Mouse (Mus musculus) neural tube, embryonic 11.5 days (tissue): ENCODE measurements around the gene Gm4131. TPM values are rescaled to one million over a fixed set of nuclear protein-coding genes. Genes with fewer than 3 reads are reported as not detected.

ENCODE experiments used
- ATAC-seq: fragments of 200-750 bp; cut with Nextera tagmentation; 2 replicates; pipeline ENCODE4 v1.8.0; 2017; ENCODE audit warnings: moderate number of reproducible peaks, mild to moderate bottlenecking, moderate TSS enrichment, moderate library complexity; ENCODE audit not compliant: insufficient read depth, low FRiP score, low TSS enrichment
- DNase-seq: peaks from one replicate; pipeline ENCODE4 v3.0.0-alpha.2; 2015; ENCODE audit warnings: low spot score
- H3K27ac ChIP-seq: fragments of 300-500 bp; sonication (generic); 2 replicates; pipeline ENCODE4 v1.5.1; 2014; ENCODE audit warnings: low read depth, mild to moderate bottlenecking, low read length
- H3K27me3 ChIP-seq: fragments of 300-500 bp; sonication (generic); 2 replicates; pipeline ENCODE4 v1.6.1; 2014; ENCODE audit warnings: mild to moderate bottlenecking, low read length, mixed read lengths; ENCODE audit not compliant: control insufficient read depth, insufficient read depth
- H3K36me3 ChIP-seq: fragments of 300-500 bp; sonication (generic); 2 replicates; pipeline ENCODE4 v1.6.1; 2014; ENCODE audit warnings: mild to moderate bottlenecking, low read length, moderate library complexity, mixed read lengths; ENCODE audit not compliant: control insufficient read depth, insufficient read depth
- H3K4me1 ChIP-seq: fragments of 300-500 bp; sonication (generic); 2 replicates; pipeline ENCODE4 v1.6.1; 2014; ENCODE audit warnings: low read length, mixed read lengths; ENCODE audit not compliant: control insufficient read depth, insufficient read depth
- H3K4me2 ChIP-seq: fragments of 300-500 bp; sonication (generic); 2 replicates; pipeline ENCODE4 v1.6.1; 2014; ENCODE audit warnings: low read depth, mild to moderate bottlenecking, moderate library complexity
- H3K4me3 ChIP-seq: fragments of 300-500 bp; sonication (generic); 2 replicates; pipeline ENCODE4 v1.5.1; 2014; ENCODE audit warnings: low read depth, low read length
- H3K9ac ChIP-seq: fragments of 300-500 bp; sonication (generic); 2 replicates; pipeline ENCODE4 v1.6.1; 2014; ENCODE audit warnings: mild to moderate bottlenecking, low read length
- H3K9me3 ChIP-seq: fragments of 300-500 bp; sonication (generic); 2 replicates; pipeline ENCODE4 v1.6.1; 2016; ENCODE audit warnings: low read length; ENCODE audit not compliant: control insufficient read depth
- WGBS: fragments of 180-500 bp; shearing (Covaris S2); extraction: QIAGEN DNeasy Blood & Tissue Kit; methylation state at CpG from one replicate; pipeline ENCODE4 v1.1.7; 2014; 5-methylcytosine and 5-hydroxymethylcytosine counted together
- polyA plus RNA-seq: library from polyadenylated mRNA; unstranded; fragments of >200 nt; fragmentation: Nextera tagmentation; extraction: Ambion mirVana; gene quantifications from 2 replicates; pipeline ENCODE4 v1.2.1, GENCODE M21; 2014

Gm4131 gene
- polyA plus RNA-seq, 1 experiment from 2014 or later: not detected

GRCm38 (mm10) chr14:62450706-62451105, 116.0 kb downstream of the Gm4131 start:
- 88% methylated on average over 1 of the region's 1 CpGs for whole genome bisulfite sequencing
- Histone ChIP-seq H3K4me1 (no peaks in the 10 kb centered on the region), H3K9me3 (no peaks in the 10 kb centered on the region), H3K27me3 (no peaks in the 10 kb centered on the region), H3K27ac (no peak overlapping the region), H3K9ac (no peak overlapping the region), H3K4me3 (no peak overlapping the region), H3K36me3 (no peaks in the 10 kb centered on the region), H3K4me2 (no peak overlapping the region)
- no peak for ATAC-seq
- no peak for DNase-seq

- 93% methylated on average over 3 of the region's 3 CpGs for WGBS
- Histone ChIP-seq H3K9ac (no peak overlapping the region), H3K4me1 (no peaks in the 10 kb centered on the region), H3K27me3 (no peaks in the 10 kb centered on the region), H3K4me2 (no peak overlapping the region), H3K4me3 (no peak overlapping the region), H3K9me3 (no peaks in the 10 kb centered on the region), H3K36me3 (no peaks in the 10 kb centered on the region), H3K27ac (no peak overlapping the region)
- ATAC-seq (no peak), DNase-seq (no peak)
Measured at GRCm38 (mm10) chr14:62447214-62447548, 119.5 kb downstream of the Gm4131 start.

GRCm38 (mm10) chr14:62446385-62447213, 120.1 kb downstream of the Gm4131 start:
- H3K4me2 ChIP-seq: no peak overlapping the region
- DNase-seq (no peak), ATAC-seq (no peak)
- no peaks in the 10 kb centered on the region for H3K9me3 ChIP-seq
- no peak overlapping the region for H3K4me3 ChIP-seq
- H3K27ac ChIP-seq: no peak overlapping the region
- H3K9ac ChIP-seq: no peak overlapping the region
- no peaks in the 10 kb centered on the region for H3K36me3 ChIP-seq
- H3K4me1 ChIP-seq: no peaks in the 10 kb centered on the region
- H3K27me3 ChIP-seq: no peaks in the 10 kb centered on the region
- WGBS: 56% methylated on average over 7 of the region's 7 CpGs

- Histone ChIP-seq H3K9ac (no peak overlapping the region), H3K9me3 (no peaks in the 10 kb centered on the region), H3K27me3 (no peaks in the 10 kb centered on the region), H3K4me3 (no peak overlapping the region), H3K4me2 (no peak overlapping the region), H3K27ac (no peak overlapping the region), H3K4me1 (no peaks in the 10 kb centered on the region), H3K36me3 (no peaks in the 10 kb centered on the region)
- no peak for ATAC-seq
- 58% methylated on average over 6 of the region's 6 CpGs for WGBS
- DNase-seq: no peak
Measured at GRCm38 (mm10) chr14:62443840-62444430, 122.8 kb downstream of the Gm4131 start.

- 79% methylated on average over 1 of the region's 1 CpGs for WGBS
Measured at GRCm38 (mm10) chr14:62442971-62443370, 123.8 kb downstream of the Gm4131 start.

GRCm38 (mm10) chr14:62440036-62440435, 126.7 kb downstream of the Gm4131 start:
- H3K4me1 ChIP-seq: no peaks in the 10 kb centered on the region
- H3K36me3 ChIP-seq: no peaks in the 10 kb centered on the region
- H3K27me3 ChIP-seq: no peaks in the 10 kb centered on the region
- H3K4me3 ChIP-seq: no peak overlapping the region
- ATAC-seq: no peak
- no peak overlapping the region for H3K27ac ChIP-seq
- DNase-seq: no peak
- H3K9ac ChIP-seq: no peak overlapping the region
- no peak overlapping the region for H3K4me2 ChIP-seq
- H3K9me3 ChIP-seq: no peaks in the 10 kb centered on the region

More at GRCm38 (mm10) chr14:62442971-62443370, 123.8 kb downstream of the Gm4131 start:
- no peak for DNase-seq
- no peaks in the 10 kb centered on the region for H3K27me3 ChIP-seq
- no peak overlapping the region for H3K4me3 ChIP-seq
- no peaks in the 10 kb centered on the region for H3K9me3 ChIP-seq
- ATAC-seq: no peak
- no peak overlapping the region for H3K4me2 ChIP-seq
- no peak overlapping the region for H3K9ac ChIP-seq
- H3K36me3 ChIP-seq: no peaks in the 10 kb centered on the region
- no peaks in the 10 kb centered on the region for H3K4me1 ChIP-seq
- H3K27ac ChIP-seq: no peak overlapping the region

GRCm38 (mm10) chr14:62438236-62438635, 128.5 kb downstream of the Gm4131 start:
- Histone ChIP-seq H3K27ac (no peak overlapping the region), H3K4me1 (no peaks in the 10 kb centered on the region), H3K4me2 (no peak overlapping the region), H3K27me3 (no peaks in the 10 kb centered on the region), H3K9me3 (no peaks in the 10 kb centered on the region), H3K36me3 (no peaks in the 10 kb centered on the region), H3K4me3 (no peak overlapping the region), H3K9ac (no peak overlapping the region)
- DNase-seq: no peak
- 69% methylated on average over 4 of the region's 4 CpGs for WGBS
- ATAC-seq: no peak

- H3K36me3 ChIP-seq: no peaks in the 10 kb centered on the region
- no peak overlapping the region for H3K27ac ChIP-seq
- H3K9ac ChIP-seq: no peak overlapping the region
- H3K4me3 ChIP-seq: no peak overlapping the region
- H3K4me2 ChIP-seq: no peak overlapping the region
- no peaks in the 10 kb centered on the region for H3K27me3 ChIP-seq
- DNase-seq: no peak
- 89% methylated on average over 2 of the region's 2 CpGs for WGBS
- no peaks in the 10 kb centered on the region for H3K9me3 ChIP-seq
- ATAC-seq: no peak
- H3K4me1 ChIP-seq: no peaks in the 10 kb centered on the region
Measured at GRCm38 (mm10) chr14:62437806-62438205, 128.9 kb downstream of the Gm4131 start.

GRCm38 (mm10) chr14:62425277-62425691, 141.4 kb downstream of the Gm4131 start:
- H3K27ac ChIP-seq: no peak overlapping the region

More at GRCm38 (mm10) chr14:62425277-62425691, 141.4 kb downstream of the Gm4131 start:
- Histone ChIP-seq H3K27me3 (no peaks in the 10 kb centered on the region), H3K36me3 (no peaks in the 10 kb centered on the region), H3K9ac (no peak overlapping the region), H3K4me1 (no peaks in the 10 kb centered on the region), H3K4me2 (no peak overlapping the region), H3K9me3 (no peaks in the 10 kb centered on the region), H3K4me3 (no peak overlapping the region)
- DNase-seq (no peak), ATAC-seq (no peak)
- WGBS: 89% methylated on average over 2 of the region's 2 CpGs
